Comparison of ENCODE assay signal across 26 mouse cellular contexts in the genomic region with DNA sequence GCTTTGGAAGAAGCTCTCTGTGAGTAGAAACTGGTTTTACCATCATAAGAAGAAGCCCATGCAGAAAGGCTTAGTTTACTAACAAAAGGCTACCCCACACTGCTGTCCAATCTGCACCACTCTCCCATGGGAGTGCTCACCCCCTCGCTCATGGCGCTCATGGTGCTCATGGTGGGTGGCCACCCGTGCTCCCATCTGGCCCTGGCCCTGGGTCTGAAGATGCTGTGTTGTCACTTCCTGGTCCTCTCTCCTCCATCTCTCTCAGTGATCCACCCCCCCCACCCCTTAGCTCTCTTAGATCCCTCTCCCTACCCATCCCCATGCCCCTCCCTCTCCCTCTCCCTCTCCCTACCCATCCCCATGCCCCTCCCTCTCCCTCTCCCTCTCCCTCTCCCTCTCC. TPM values are rescaled to one million over a fixed set of nuclear protein-coding genes. Genes with fewer than 3 reads are reported as not detected.
"Had no signal": no experiment of that assay in that cellular context is flagged by ENCODE, and none has a peak within 500 bp of the region (broad histone marks: within the 10 kb centered on the region; RNA-seq: fewer than 3 reads in every experiment).

No protein-coding gene starts in this region.

- H3K4me1 ChIP-seq: heart, embryonic 12.5 days; intestine, embryonic 15.5 days had no signal

- H3K4me3 ChIP-seq: gastrocnemius, adult 2 months; heart, adult 2 months; heart, embryonic 12.5 days; hindbrain, embryonic 10.5 days; hindbrain, embryonic 12.5 days; intestine, embryonic 15.5 days; layer of hippocampus, adult 2 months; left cerebral cortex, adult 2 months; limb, embryonic 12.5 days had no signal

- H3K9ac ChIP-seq: heart, embryonic 12.5 days; hindbrain, embryonic 12.5 days; hindbrain, embryonic 14.5 days; intestine, embryonic 15.5 days; limb, embryonic 12.5 days had no signal

- H3K27me3 ChIP-seq: intestine, embryonic 15.5 days had no signal

- H3K27ac ChIP-seq: gastrocnemius, adult 2 months; heart, adult 2 months; hindbrain, embryonic 10.5 days; hindbrain, embryonic 12.5 days; hindbrain, embryonic 14.5 days; intestine, embryonic 15.5 days; layer of hippocampus, adult 2 months; left cerebral cortex, adult 2 months; limb, embryonic 12.5 days had no signal

- H3K4me2 ChIP-seq: heart, embryonic 12.5 days; hindbrain, embryonic 12.5 days; hindbrain, embryonic 14.5 days; intestine, embryonic 15.5 days; limb, embryonic 12.5 days; liver, embryonic 11.5 days had no signal

- DNase-seq: gastrocnemius, adult 2 months; gastrocnemius, postnatal 10 days; gastrocnemius, postnatal 25 days; heart, adult 2 months; heart, postnatal 14 days; heart, postnatal 4 days; kidney, adult 18-20 months; kidney, adult 8-10 months; kidney, postnatal 10 days; kidney, postnatal 25 days; kidney, postnatal 4 days; liver had no signal

- H3K36me3 ChIP-seq: heart, embryonic 12.5 days; hindbrain, embryonic 10.5 days; hindbrain, embryonic 12.5 days; intestine, embryonic 15.5 days; limb, embryonic 12.5 days had no signal

- H3K9me3 ChIP-seq: heart, embryonic 12.5 days; hindbrain, embryonic 10.5 days; hindbrain, embryonic 12.5 days; intestine, embryonic 15.5 days; limb, embryonic 12.5 days had no signal

- ATAC-seq: forebrain, embryonic 16.5 days; hindbrain, embryonic 16.5 days; inflammation-experienced regulatory T-cells, adult 6 months; intestine, embryonic 15.5 days; intestine, postnatal 0 days had no signal

RNA-seq across cellular contexts. Expression of gene Twist2, which starts 57.2 kb away (rescaled TPM):
- total RNA-seq: granulocyte monocyte progenitor cell, adult 5-6 weeks had no signal
- polyA plus RNA-seq: inflammation-experienced regulatory T-cells, adult 6 months had no signal
